Mouse (Mus musculus) neutrophil, adult 5-6 weeks (primary cell): ENCODE measurements around the gene Tnrc6b. TPM values are rescaled to one million over a fixed set of nuclear protein-coding genes. Genes with fewer than 3 reads are reported as not detected.

Source experiments
- ATAC-seq: fragments of 151-379, 151-347 bp; 2 replicates; pipeline ENCODE4 v1.8.0; 2017; ENCODE audit warnings: mild to moderate bottlenecking, moderate TSS enrichment; ENCODE audit not compliant: insufficient number of reproducible peaks, poor library complexity, low FRiP score, severe bottlenecking; ENCODE audit errors: extremely low read depth
- total RNA-seq: library from RNA; stranded (forward); fragments of 200-1000 nt; gene quantifications from 2 replicates; pipeline ENCODE4 v1.2.3, GENCODE M21; 2017

Gene Tnrc6b
- total RNA-seq, 1 experiment from 2014 or later, result 133 TPM

DNA sequence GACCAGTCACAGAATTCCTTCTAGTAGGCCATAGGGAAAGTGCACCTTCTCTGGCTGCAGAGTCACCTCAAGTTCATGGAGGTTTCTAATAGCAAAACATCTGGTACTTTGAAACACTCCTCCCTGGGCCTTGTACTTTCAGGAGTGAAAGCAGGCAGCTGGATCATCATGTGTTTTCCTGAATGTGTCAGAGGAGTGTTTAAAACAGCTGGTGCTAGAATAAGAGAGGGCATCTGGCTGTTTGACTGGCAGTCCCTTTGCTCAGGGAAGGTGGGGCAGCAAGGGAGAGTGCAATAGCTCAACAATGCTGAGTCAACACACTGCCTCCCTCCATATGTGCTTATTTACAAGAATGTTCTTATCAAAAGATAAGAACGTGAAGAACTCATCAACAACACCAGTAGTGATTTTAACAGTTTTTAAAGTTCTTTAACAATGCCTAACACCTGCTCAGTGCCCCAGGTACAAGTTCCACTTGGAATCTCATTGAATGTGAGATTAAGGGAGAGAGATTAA is 60.9 kb downstream of the Tnrc6b start:
- no peak for ATAC-seq

DNA sequence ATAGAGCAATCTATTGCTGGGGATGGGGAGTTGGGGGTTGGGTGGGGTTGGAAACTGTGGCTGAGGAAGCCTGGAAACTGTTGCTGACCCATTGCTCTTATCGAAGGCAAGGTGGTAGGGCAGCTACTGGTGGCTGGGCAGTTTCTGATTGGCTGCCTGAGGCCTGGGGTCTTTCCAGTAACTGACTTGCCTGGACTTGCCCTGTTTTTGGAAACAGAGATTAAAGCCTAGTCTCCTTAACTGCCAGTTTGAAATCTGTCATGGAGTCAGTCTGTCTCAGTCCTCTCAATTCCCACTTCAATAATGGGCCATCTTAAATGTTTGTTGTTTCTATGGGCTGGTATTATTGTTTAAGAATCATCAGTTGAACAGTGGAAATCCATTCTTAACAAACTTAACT is 63.6 kb downstream of the Tnrc6b start:
- no peak for ATAC-seq

DNA sequence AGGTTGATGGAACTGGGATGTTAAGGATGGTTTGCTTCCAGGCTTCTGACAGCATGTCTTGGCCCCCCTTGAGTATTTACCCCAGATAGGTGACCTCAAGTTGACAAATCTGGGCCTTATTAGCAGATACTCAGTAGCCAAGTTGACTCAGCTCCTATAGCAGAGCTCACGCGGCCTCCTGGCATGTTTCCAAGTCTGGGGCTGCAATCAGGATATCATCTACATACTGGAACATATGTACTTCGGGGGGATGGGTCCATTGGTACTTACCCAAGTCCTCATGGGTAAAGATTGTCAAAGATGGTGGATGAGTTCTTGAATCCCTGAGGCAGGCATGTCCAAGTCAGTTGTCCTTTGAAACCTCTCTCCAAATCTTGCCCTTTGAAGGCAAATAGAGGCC is 67.9 kb downstream of the Tnrc6b start:
- ATAC-seq, result no peak

DNA sequence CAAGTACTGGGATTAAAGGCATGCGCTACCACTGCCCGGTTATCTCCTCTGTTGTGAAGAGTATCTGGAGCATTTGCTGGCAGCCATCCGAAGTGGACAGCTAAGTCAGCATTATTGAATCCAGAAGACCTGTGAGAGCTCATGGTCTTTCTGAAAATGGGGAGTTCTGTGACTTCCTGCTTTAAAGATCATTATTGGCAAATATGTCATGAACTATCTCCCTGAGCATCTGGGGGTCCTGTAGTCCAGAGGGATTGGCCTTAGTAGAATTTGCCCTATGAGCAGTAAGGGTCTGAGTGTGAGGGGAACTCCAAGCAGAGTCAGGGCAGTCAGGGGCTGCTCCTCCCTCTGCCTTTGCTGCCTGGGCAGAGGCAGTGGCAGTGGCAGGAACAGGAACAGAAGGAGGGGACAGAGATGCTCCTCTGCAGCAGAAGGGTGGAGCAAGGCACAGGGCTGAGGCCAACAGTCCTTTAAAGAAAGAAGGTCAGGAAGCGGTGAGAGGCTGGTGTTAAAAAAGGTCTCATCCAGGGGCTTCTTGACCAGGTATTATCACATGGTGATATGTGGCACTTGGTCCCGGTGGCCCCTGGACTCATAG is 69.1 kb downstream of the Tnrc6b start:
- ATAC-seq, result no peak

DNA sequence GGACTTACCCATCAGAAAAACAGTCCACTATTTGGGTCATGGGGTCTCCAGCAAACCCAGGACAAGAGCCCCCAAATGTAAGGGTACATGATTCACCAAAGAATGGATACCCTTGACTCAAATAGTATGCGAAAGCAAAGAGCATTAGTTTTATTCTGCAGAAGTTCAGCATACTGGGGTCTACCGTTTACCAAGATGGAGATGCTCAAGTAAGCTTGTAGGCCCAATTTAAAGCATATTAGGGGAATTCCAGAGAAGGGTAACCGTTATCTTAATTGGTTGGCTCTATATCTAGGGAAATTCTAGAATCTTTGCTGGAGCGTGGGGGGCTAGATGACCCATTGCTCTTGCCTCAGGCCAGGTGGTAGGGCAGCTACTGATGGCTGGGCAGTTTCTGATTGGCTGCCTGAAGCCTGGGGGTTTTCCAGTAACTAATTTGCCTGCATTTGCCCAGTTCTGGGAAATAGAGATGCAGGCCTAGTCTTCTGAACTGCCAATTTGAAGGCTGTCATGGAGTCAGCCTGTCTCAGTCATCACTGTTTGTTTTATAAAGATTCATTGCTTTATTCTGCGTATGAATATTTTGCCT is 70.2 kb downstream of the Tnrc6b start:
- no peak for ATAC-seq

DNA sequence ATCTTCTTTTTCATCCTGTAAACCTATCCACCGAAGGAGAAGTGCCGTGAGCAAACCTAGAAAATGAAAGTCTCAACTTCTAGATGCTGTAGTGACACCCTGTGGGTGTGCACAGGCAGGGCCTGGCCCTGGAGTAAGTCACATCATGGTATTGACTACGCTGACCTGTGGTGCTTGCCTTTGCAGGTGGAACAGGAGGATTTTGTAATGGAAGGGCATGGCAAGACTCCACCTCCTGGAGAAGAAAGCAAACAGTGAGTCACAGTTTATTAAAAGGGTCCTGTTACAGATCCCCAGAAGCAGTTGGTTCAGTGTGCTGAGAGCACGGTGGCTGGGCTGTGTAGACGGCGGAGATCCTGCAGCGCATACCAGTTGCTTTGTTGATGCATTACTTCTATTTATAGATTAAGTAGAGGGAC is 73.4 kb downstream of the Tnrc6b start:
- ATAC-seq, result peak; percentile 46; the same call in 1 of the 2 replicates

DNA sequence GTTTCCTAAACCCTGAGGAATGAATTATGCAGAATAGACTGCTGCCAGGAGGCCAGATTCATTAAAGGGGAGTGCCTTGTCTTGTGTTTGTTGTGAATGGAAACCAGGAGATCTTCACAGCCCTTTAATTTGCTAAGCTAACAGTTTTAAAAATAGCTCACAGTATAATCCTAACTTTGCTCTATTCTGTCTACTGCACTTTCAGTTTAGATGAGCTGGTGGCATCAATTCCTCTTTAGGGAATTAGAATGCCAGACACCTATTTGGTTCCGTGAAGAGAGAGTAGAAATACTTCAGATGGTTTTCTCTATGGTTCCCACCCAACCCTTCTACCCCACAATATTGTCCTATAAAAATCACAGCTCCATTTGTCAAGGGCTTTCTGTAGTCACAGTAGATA is 74.6 kb downstream of the Tnrc6b start:
- no peak for ATAC-seq

DNA sequence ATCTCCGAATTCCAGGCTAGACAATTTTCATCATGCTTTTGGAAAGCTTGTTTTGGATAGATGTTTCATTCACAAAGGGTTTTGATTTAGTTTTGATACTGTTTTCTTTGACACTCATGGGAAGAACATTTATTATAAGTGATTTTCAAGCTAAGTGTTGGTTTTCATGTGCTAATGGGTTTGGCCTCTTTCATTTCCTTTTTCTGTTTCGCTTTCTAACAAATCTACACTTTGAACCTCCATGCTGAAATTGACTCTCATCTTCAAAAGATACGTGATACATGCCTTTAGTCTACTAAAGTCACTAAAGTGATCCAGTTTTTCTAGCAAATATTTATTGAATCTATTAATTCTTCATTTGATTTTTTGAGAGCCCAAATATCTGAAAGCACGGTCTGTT is 76.6 kb downstream of the Tnrc6b start:
- no peak for ATAC-seq

DNA sequence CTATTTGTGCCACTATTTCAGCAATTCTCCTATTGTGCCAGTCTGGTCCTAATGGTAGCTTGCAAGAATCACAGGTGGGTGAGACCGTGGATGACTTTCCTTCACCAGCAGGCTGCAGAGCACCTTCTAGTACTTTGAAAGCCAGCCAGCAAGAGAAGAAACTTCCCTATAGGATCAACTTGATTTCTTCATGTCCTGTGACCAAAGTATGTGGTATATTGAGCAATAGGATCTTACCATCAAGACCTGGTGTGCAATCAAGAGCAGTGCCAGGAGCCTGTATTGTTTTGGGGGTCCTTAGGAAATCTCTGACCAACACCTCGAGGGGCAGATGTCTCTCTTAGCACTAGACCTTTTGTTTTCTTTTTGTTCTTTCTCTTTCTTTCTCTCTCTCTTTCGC is 81.4 kb downstream of the Tnrc6b start:
- peak; percentile 60; the same call in 1 of the 2 replicates for ATAC-seq

DNA sequence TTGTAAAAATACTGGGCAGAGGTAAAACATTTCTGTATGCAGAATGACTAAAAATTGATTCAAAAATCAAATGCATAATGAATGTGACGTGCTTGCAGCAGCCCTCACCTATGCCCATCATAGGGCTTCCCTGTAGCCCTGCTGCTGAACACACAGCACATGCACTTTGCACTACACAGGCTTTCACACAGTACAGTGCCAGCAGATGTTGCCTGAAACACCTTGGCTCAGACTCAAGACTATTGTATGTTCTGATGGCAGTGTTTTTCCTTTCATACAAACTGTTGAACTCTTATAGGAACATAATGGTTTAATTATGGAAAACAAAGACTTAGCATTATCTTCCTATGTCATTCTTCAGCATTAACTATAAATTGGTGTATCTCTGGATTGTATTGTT is 84.0 kb downstream of the Tnrc6b start:
- ATAC-seq, result no peak

DNA sequence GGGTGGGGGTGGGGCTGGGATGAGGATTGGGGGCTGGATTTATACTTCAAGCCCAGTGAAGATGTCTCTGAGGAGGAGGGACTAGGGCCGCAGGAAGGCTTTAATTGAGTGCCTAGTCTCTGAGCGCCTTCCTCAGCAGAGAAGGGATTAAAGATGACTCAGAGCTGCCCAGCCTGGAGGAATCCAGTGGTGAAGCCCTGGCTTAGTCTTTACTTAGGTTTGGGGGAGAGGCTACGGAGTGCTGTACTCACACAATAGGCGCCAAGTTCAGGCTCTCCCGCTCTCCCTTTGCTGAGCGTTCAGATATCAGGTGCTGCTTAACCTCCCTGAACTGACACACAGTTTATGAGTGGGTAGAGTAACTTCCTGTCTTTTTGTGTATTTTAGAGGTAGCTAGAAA is 86.6 kb downstream of the Tnrc6b start:
- ATAC-seq, result peak; percentile 20; the same call in 1 of the 2 replicates

DNA sequence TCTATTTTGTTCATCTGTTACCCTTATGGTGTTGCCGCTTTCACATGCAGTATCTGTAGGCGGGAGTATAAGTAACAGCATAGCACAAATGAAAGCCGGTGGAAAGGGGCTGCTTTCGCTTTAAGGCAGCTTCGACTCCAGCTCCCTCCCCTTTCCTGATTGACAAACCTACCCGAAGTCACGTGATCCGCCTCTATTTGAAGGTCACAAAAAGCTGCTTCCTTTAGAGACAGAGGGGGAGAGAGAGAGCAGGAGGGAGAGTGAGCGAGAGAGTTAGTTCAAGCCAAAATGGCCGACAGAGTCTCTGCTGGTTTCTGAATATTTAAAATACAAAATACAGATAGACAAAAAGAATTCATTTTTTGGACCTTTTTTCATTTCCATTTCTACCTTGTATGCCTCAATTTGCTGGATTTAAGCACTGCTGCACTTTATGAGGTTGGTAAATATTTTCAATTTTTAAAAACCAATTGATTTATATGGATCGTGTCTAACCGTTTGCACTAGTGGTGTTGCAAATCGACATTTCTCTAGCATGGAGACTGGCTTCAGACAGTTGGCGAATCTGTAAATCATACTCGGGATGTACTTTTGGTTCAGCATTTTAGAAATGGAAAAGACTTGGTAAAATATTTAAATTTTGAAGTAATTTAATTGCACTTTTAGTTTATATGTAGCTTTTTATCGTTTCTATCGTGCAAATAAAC is 87.4 kb downstream of the Tnrc6b start:
- ATAC-seq, result peak; percentile 96

DNA sequence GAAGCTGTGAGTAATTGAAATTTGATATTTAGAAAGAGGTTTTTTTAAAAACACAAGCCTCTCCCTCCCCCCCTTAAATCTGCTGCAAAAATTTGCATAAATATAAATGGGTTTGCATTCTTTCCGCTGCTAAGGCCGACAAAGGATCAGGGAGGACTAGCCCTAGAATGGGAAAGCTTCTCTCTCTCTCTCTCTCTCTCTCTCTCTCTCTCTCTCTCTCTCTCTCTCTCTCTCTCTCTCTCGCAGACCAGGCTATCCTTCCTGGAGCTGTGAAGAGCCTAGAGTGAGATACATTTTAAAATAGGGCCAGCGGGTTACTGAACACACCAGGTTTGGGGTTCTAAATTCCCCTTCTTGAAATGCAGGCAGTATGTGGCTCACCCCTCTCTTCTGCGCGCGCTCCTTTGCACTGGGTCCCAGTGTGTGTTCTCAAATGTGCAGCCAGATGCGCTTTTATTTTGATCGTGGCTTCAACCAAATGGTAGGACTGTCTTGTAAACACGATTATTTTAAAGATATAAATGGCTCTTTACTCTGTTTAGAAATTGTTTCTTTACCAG is 88.0 kb downstream of the Tnrc6b start:
- ATAC-seq, result no peak

DNA sequence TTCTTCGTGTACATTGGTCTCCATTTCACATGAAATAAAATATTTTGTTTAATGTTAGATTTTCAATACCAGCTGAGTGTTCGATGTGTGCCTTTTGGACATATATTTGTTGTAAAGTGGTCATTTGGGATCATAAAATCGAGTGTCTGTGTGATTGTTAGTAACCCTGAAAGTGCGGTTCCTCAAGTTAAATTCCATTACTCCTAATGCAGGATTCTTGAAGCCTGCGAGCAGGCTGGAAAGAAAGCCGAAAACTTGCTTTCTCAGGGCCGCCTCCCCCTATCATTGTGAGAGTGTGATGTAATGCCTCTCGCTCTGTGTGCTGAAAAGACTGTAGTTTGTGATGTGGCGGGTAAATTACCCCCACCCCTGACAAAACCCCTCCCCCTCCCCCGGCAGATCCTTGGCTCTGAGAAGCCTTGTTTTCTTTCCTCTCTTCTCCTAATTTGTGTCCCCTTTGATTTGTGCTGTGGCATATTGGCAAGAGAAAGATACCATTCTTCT is 88.6 kb downstream of the Tnrc6b start:
- ATAC-seq, result no peak

DNA sequence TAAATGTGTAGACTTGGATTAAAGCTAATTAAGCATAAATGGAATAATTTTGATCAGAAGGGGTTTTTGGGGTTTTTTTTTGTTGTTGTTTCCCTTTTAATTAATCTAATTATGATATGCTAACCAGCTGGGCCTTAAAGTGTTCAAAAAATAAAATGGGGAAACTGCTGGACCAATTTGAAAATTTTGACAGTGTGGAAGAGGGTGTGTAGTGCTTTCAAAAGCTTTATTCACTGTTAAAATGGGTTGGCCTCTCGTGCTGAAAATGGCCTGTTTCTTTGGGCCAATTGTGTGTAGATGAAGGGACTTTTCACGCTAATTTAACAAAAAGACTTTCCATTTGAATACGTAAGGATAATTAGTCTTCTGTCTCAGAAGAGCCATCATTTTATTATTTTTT is 89.1 kb downstream of the Tnrc6b start:
- no peak for ATAC-seq

DNA sequence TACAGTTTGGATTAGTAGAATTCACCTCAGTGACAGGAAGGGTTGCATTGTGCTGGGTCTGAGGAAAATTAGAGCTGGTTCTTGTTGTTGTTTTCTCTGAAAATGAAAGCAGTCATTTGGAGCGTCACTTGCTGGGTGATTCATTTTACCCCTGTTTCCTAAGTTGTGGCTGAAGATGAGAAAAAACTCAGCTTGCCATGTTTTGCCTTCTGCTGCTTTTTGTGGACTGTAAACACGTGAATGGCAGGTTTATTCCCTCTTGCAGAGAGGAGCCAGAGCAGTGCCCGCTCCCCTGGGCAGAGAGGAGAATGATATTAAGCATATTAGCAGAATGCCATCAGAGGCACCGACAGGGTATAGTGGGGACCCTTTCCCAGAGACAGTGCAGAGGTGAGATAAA is 89.7 kb downstream of the Tnrc6b start:
- no peak for ATAC-seq

DNA sequence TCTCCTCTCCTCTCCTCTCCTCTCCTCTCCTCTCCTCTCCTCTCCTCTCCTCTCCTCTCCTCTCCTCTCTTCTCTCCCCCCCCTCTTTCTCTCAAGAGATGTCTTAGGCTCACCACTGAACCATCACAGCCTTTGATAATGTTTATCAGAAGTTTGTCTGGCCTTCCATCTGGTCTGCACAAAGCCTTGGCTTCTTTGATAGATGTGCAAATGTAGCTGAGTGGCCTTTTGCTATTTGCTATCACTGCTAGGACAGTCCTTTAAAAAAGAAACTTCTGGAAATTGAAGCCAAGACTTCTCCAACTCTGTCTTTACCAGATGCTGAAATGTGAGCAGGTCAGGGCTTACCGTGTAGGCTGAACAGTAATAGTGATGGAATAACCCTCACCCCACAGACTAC is 90.5 kb downstream of the Tnrc6b start:
- ATAC-seq, result no peak

DNA sequence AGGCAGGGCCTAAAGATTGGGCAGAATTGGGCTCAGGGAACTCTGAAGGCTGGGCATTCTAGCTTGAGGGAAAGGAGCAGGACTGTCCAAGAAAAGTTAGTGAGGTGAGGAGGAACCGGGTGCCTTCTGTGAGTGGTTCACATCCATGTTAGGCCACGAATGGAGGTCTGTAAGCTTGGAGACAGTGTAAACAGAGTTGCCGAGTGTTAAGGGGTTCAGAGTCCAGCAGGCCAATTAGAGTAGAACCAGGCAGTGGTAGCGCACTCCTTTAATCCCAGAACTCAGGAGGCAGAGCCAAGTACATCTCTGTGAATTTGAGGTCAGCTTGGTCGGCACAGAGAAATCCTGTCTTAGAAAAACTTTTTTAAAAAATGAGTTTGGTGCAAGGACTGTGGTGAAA is 96.0 kb downstream of the Tnrc6b start:
- no peak for ATAC-seq

DNA sequence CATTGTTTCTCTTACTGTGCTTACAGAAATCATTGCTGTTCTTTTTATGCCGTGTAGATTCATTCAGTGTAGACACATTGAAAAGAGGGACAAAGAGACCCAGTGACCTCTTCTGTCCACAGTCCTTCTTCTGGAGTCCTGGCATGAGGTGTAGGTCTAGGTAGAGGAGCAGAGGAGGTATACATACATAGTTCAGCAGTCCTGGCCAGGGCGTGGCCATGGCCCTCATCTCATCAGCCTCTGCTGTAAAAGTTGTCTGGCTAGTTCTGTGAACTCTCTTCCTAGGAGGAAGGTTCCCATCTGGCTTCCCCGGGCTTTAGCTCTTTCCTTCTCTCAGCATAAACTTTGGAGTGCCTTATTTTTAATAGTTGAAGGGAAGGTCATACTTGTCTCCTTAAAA is 99.1 kb downstream of the Tnrc6b start:
- no peak for ATAC-seq

DNA sequence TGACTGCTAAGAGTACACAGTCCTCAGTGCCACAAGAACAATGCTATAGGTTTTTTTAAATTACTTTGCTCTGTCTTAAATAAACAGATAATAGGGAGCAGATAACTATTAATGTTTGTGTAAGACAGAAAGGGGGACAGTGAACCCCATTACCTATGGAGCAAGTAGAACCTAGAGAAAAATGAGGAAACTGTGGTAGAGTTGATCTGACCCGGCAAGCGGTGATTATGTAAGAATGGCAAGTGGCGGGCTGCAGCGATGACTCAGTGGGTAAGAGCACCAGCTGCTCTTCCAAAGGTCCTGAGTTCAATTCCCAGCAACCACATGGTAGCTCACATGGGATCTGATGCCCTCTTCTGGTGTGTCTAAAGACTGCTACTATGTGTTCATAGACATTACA is 101.7 kb downstream of the Tnrc6b start:
- ATAC-seq, result peak; percentile 85
